Mouse (Mus musculus) CH12.LX (cell line): ENCODE measurements around the gene 1810046K07Rik. TPM values are rescaled to one million over a fixed set of nuclear protein-coding genes. Genes with fewer than 3 reads are reported as not detected.

Experiments used
- DNase-seq: peaks from one replicate; pipeline ENCODE4 v3.0.0-alpha.2; 2013; ENCODE audit errors: extremely low read depth
- H3K27ac ChIP-seq: 2 replicates; pipeline ENCODE4 v1.5.1; 2012; ENCODE audit warnings: low read depth, mild to moderate bottlenecking, control low read depth, moderate library complexity; ENCODE audit not compliant: insufficient read depth
- H3K27me3 ChIP-seq: replicated peaks from 2 replicates; pipeline ENCODE3; 2012; ENCODE audit warnings: inconsistent platforms
- H3K36me3 ChIP-seq, 2 experiments: replicated peaks in 1 of 2; 2 replicates each; pipeline versions ENCODE3 to v1.6.1; 2012; ENCODE audit warnings: inconsistent platforms in 1 of 2, low read length in 1 of 2, mild to moderate bottlenecking in 1 of 2, mixed read lengths in 1 of 2, moderate library complexity in 1 of 2; ENCODE audit not compliant: control insufficient read depth in 1 of 2, insufficient read depth in 1 of 2
- H3K4me1 ChIP-seq, 2 experiments: 2 replicates each; pipeline ENCODE4 v1.6.1; 2012; ENCODE audit warnings: inconsistent platforms in 1 of 2, moderate library complexity in 1 of 2; ENCODE audit not compliant: insufficient read depth in 2 of 2, control insufficient read depth in 1 of 2
- H3K4me2 ChIP-seq: 2 replicates; pipeline ENCODE4 v1.6.1; 2012; ENCODE audit warnings: low read depth, mild to moderate bottlenecking, control low read depth; ENCODE audit not compliant: poor library complexity, insufficient read depth, severe bottlenecking
- H3K4me3 ChIP-seq, 3 experiments: fragments of 150-350 bp in 1 of 3; sonication (generic) in 1 of 3; replicated peaks in 1 of 3; 2 replicates each; pipeline versions ENCODE3 to v1.5.1; 2011 to 2012; ENCODE audit warnings: low read depth in 2 of 3, low read length in 2 of 3, mild to moderate bottlenecking in 2 of 3, moderate library complexity in 2 of 3, control low read depth in 1 of 3, improper control_type of control experiment in 1 of 3, inconsistent platforms in 1 of 3, mixed read lengths in 1 of 3; ENCODE audit not compliant: poor library complexity in 1 of 3
- H3K79me2 ChIP-seq: replicated peaks from 2 replicates; pipeline ENCODE4 v1.6.1; 2012; ENCODE audit warnings: mild to moderate bottlenecking, moderate library complexity; ENCODE audit not compliant: control insufficient read depth, poor library complexity, insufficient read depth, severe bottlenecking; ENCODE audit errors: extremely low read depth
- H3K9ac ChIP-seq: 2 replicates; pipeline ENCODE4 v1.6.1; 2012; ENCODE audit warnings: low read depth, mild to moderate bottlenecking, control low read depth, moderate library complexity; ENCODE audit not compliant: insufficient read depth
- H3K9me3 ChIP-seq: replicated peaks from 2 replicates; pipeline ENCODE3; 2012; ENCODE audit warnings: low read length, inconsistent platforms, mixed read lengths
- BHLHE40 ChIP-seq: IDR thresholded peaks from 2 replicates; pipeline ENCODE4 v1.6.1; 2011; ENCODE audit warnings: mild to moderate bottlenecking, low read depth, low read length, improper control_type of control experiment
- CHD1 ChIP-seq: IDR thresholded peaks from 2 replicates; pipeline ENCODE4 v1.6.1; 2012; ENCODE audit warnings: low read depth, low read length, improper control_type of control experiment, inconsistent platforms
- EP300 ChIP-seq: IDR thresholded peaks from 2 replicates; pipeline ENCODE4 v1.6.1; 2011; ENCODE audit warnings: low read length, improper control_type of control experiment
- ETS1 ChIP-seq: conservative IDR thresholded peaks from 2 replicates; pipeline ENCODE4 v1.6.1; 2012; ENCODE audit warnings: low read depth, mild to moderate bottlenecking, inconsistent platforms, low read length, improper control_type of control experiment, moderate library complexity
- GABPA ChIP-seq: IDR thresholded peaks from 2 replicates; pipeline ENCODE4 v1.6.1; 2012; ENCODE audit warnings: low read depth, low read length, improper control_type of control experiment, inconsistent platforms; ENCODE audit not compliant: insufficient replicate concordance
- HCFC1 ChIP-seq: IDR thresholded peaks from 2 replicates; pipeline ENCODE4 v1.6.1; 2012; ENCODE audit warnings: low read depth, mild to moderate bottlenecking, inconsistent platforms, low read length, improper control_type of control experiment
- IRF4 ChIP-seq: IDR thresholded peaks from 2 replicates; pipeline ENCODE4 v1.6.1; 2014; ENCODE audit warnings: low read depth, mild to moderate bottlenecking, inconsistent platforms, low read length, improper control_type of control experiment
- JUN ChIP-seq: IDR thresholded peaks from 2 replicates; pipeline ENCODE4 v1.6.1; 2011; ENCODE audit warnings: low read depth, mild to moderate bottlenecking, low read length, improper control_type of control experiment, moderate library complexity; ENCODE audit not compliant: insufficient read depth
- KAT2A ChIP-seq: IDR thresholded peaks from 2 replicates; pipeline ENCODE4 v1.6.1; 2012; ENCODE audit warnings: low read length, improper control_type of control experiment, inconsistent platforms; ENCODE audit not compliant: insufficient replicate concordance
- MAX ChIP-seq: IDR thresholded peaks from 2 replicates; pipeline ENCODE4 v1.6.1; 2011; ENCODE audit warnings: low read length, improper control_type of control experiment
- MAZ ChIP-seq: IDR thresholded peaks from 2 replicates; pipeline ENCODE4 v1.6.1; 2012; ENCODE audit warnings: low read depth, mild to moderate bottlenecking, inconsistent platforms, low read length, improper control_type of control experiment, moderate library complexity
- NELFE ChIP-seq: IDR thresholded peaks from 2 replicates; pipeline ENCODE4 v1.6.1; 2011; ENCODE audit warnings: low read depth, low read length, improper control_type of control experiment
- NRF1 ChIP-seq: IDR thresholded peaks from 2 replicates; pipeline ENCODE4 v1.6.1; 2014; ENCODE audit warnings: low read depth, mild to moderate bottlenecking, inconsistent platforms, low read length, improper control_type of control experiment, moderate library complexity
- PAX5 ChIP-seq: IDR thresholded peaks from 2 replicates; pipeline ENCODE4 v1.6.1; 2012; ENCODE audit warnings: low read length, inconsistent platforms, mixed read lengths
- RAD21 ChIP-seq: IDR thresholded peaks from 2 replicates; pipeline ENCODE4 v1.6.1; 2011; ENCODE audit warnings: low read depth, mild to moderate bottlenecking, low read length, improper control_type of control experiment, moderate library complexity
- RCOR1 ChIP-seq: conservative IDR thresholded peaks from 2 replicates; pipeline ENCODE4 v1.6.1; 2012; ENCODE audit warnings: low read depth, mild to moderate bottlenecking, inconsistent platforms, low read length, improper control_type of control experiment
- SIN3A ChIP-seq: IDR thresholded peaks from 2 replicates; pipeline ENCODE4 v1.6.1; 2012; ENCODE audit warnings: low read length, improper control_type of control experiment, inconsistent platforms
- TBP ChIP-seq: conservative IDR thresholded peaks from 2 replicates; pipeline ENCODE4 v1.6.1; 2011; ENCODE audit warnings: low read depth, low read length, improper control_type of control experiment
- UBTF ChIP-seq: IDR thresholded peaks from 2 replicates; pipeline ENCODE4 v1.6.1; 2012; ENCODE audit warnings: low read depth, mild to moderate bottlenecking, inconsistent platforms, low read length, improper control_type of control experiment, moderate library complexity
- USF1 ChIP-seq: IDR thresholded peaks from 2 replicates; pipeline ENCODE4 v1.6.1; 2014; ENCODE audit warnings: low read depth, mild to moderate bottlenecking, inconsistent platforms, low read length, improper control_type of control experiment
- ZKSCAN1 ChIP-seq: IDR thresholded peaks from 2 replicates; pipeline ENCODE4 v1.6.1; 2012; ENCODE audit warnings: low read depth, inconsistent platforms, low read length, improper control_type of control experiment, borderline replicate concordance
- ZNF384 ChIP-seq: IDR thresholded peaks from 2 replicates; pipeline ENCODE4 v1.6.1; 2012; ENCODE audit warnings: low read depth, low read length, improper control_type of control experiment, inconsistent platforms
- dilution Hi-C: fragments of 300-500 bp; cut with MboI; formaldehyde crosslinking; loops from 2 replicates; pipeline ENCODE4 v1.14.3; 2020; ENCODE audit warnings: low sequenced_read_pairs; ENCODE audit not compliant: extremely low pct_unique_long_range_greater_than_20kb, extremely low pct_ligation_motif_present
- in situ Hi-C: fragments of 300-500 bp; cut with MboI; formaldehyde crosslinking; loops from 3 replicates; pipeline ENCODE4 v1.14.3; 2019; ENCODE audit warnings: low sequenced_read_pairs, low pct_ligation_motif_present, low pct_unique_long_range_greater_than_20kb, mixed read lengths
- polyA plus RNA-seq: library from polyadenylated mRNA; unstranded; fragments of >175 nt; gene quantifications from 2 replicates; pipeline ENCODE4 v1.2.1, GENCODE M21; 2012; ENCODE audit warnings: low read depth; ENCODE audit not compliant: insufficient read length
- total RNA-seq, 2 experiments: library from RNA; depleted of rRNA; stranded (reverse); fragments of 300-350 nt in 1 of 2; fragments of >200 nt in 1 of 2; gene quantifications; 2 replicates each; pipeline ENCODE4 v1.2.3; 2012 to 2014

Gene 1810046K07Rik
- total and polyA plus RNA-seq, 3 experiments = 33.4 to 188 (median 59.9) TPM

DNA sequence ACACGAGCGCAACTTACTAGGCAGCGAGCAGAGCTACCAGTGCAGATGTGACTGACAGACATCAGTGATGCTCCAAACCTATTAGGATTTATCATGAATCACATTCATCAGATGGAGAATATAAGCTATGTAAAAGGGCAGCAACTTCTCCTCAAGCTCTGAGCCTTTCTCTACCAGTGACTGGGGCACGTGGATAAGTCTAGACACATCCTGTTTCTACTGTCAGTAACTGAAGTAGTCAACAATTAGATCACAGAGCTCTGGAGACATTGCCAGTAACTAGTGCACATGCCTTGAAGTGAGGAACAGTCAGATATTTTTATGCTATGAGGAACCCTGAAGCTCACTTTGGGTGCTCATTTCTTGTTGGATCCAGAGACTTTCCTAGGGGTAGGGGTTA lies 11.4 kb downstream of the 1810046K07Rik start:
- H3K9me3 ChIP-seq = no peaks in the 10 kb centered on the region
- no peaks in the 10 kb centered on the region for H3K27me3 ChIP-seq
- no peak overlapping the region for H3K4me2 ChIP-seq
- no peak overlapping the region for H3K9ac ChIP-seq
- H3K36me3 ChIP-seq = peaks cover 81 to 91% of the 10 kb centered on the region in 2 experiments
- dilution Hi-C loops = no loop called here
- in situ Hi-C loops = no loop called here
- H3K79me2 ChIP-seq = peaks cover 89% of the 10 kb centered on the region
- no peak overlapping the region for H3K27ac ChIP-seq
- no peak overlapping the region for H3K4me3 ChIP-seq
- DNase-seq = no peak
- peaks cover 16 to 92% of the 10 kb centered on the region in 2 experiments; a peak in 3 of 4 replicates for H3K4me1 ChIP-seq
- no peak for TF ChIP-seq RAD21
- no peak for TF ChIP-seq KAT2A
- TF ChIP-seq NELFE = no peak
- no peak for TF ChIP-seq MAX
- TF ChIP-seq NRF1 = no peak
- no peak for TF ChIP-seq SIN3A
- TF ChIP-seq ZNF384 = no peak
- no peak for TF ChIP-seq EP300
- TF ChIP-seq UBTF = no peak
- TF ChIP-seq ZKSCAN1 = no peak
- TF ChIP-seq ETS1 = no peak
- no peak for TF ChIP-seq TBP
- TF ChIP-seq JUN = no peak
- no peak for TF ChIP-seq MAZ
- no peak for TF ChIP-seq RCOR1

DNA sequence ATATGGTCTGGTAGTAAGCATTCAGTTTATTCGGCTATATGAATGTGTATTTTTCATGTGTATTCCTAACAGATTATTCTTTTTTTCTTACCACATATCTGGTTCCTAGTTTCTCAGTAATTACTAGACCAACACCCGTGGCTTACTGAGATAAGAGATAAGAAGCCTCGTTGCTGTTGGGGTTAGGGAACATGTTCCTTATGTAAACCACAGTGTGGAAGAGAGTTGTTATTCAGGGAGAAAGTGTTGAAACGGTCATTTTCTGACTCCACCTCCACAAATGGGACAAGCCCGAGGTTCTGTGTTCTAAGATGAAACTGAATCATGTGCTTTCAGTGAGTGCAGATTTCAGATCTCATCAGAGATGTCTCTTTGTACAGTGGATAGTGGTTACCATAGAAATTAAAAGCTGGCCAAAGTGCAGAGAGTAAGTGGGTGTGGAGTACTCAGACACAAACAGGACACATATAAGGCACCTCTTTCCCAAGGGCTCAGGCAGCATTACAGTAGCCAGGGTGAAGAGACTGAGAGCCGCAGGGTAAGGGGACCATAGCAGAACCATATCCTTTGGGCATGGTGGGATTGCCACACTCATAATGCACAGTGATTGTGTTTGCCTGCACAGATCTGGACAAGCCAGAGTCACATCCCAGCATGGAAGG lies 13.2 kb downstream of the 1810046K07Rik start:
- Histone ChIP-seq H3K79me2 (peaks cover 82% of the 10 kb centered on the region), H3K4me2 (no peak overlapping the region), H3K4me3 (no peak overlapping the region), H3K27ac (peak overlapping the region; percentile 11; the same call in 1 of the 2 replicates), H3K4me1 (peaks cover 5 to 90% of the 10 kb centered on the region in 2 experiments; a peak in 3 of 4 replicates), H3K9ac (no peak overlapping the region), H3K27me3 (no peaks in the 10 kb centered on the region), H3K36me3 (peaks cover 76 to 91% of the 10 kb centered on the region in 2 experiments), H3K9me3 (no peaks in the 10 kb centered on the region)
- DNase-seq = no peak
- TF ChIP-seq IRF4 = no peak
- TF ChIP-seq GABPA = no peak
- no peak for TF ChIP-seq SIN3A
- TF ChIP-seq PAX5 = no peak
- no peak for TF ChIP-seq RCOR1
- no peak for TF ChIP-seq HCFC1
- no peak for TF ChIP-seq ZNF384
- TF ChIP-seq BHLHE40 = no peak
- no peak for TF ChIP-seq CHD1
- TF ChIP-seq ZKSCAN1 = no peak
- no peak for TF ChIP-seq JUN
- TF ChIP-seq USF1 = no peak
- no peak for TF ChIP-seq MAZ
- in situ Hi-C loops = no loop called here
- dilution Hi-C loops = no loop called here
